Mouse (Mus musculus): ENCODE measurements around the gene Amh.

GRCm38 (mm10) chr10:80758651-80759050 lies 46.4 kb upstream of the Amh start:
- no peak for TF ChIP-seq POLR2A (IDR thresholded peaks at IDR 0.05; ENCODE audit: insufficient read depth, low read depth, low read length)
- TF ChIP-seq CTCF (IDR thresholded peaks at IDR 0.05): no peak
